Comparison of ENCODE assay signal across 14 mouse cellular contexts in genomic region chr13:60057761-60058274, GRCm38 (mm10).
DNase-seq lines count a peak whose midpoint lies in the region; ATAC-seq and TF ChIP-seq lines count a peak whose summit lies in the region.
"Had no signal": no experiment of that assay in that cellular context is flagged by ENCODE, and none has a peak within 500 bp of the region (broad histone marks: within the 10 kb centered on the region; RNA-seq: fewer than 3 reads in every experiment).

No protein-coding gene starts in this region.

- H3K4me1 ChIP-seq in kidney, postnatal 0 days (replicated peaks; ENCODE audit: insufficient read depth, low read length): peaks cover 5% of the 10 kb centered on the region; the same call in 1 of the 2 replicates
- peaks cover 10% of the 10 kb centered on the region; the same call in 1 of the 2 replicates for H3K4me1 ChIP-seq in embryonic facial prominence, embryonic 14.5 days (ENCODE audit: control insufficient read depth, insufficient read depth, low read length)
- H3K4me1 ChIP-seq in lung, postnatal 0 days (ENCODE audit: insufficient read depth, low read depth, low read length): no peaks in the 10 kb centered on the region
- H3K4me1 ChIP-seq: heart, embryonic 12.5 days had no signal

- WGBS in kidney, postnatal 0 days: 24% methylated on average over 13 of the region's 13 CpGs
- 25% methylated on average over 13 of the region's 13 CpGs for WGBS in embryonic facial prominence, embryonic 14.5 days
- 25% methylated on average over 13 of the region's 13 CpGs for WGBS in lung, postnatal 0 days

- no peak overlapping the region for H3K9ac ChIP-seq in kidney, postnatal 0 days (ENCODE audit: low read depth, low read length)
- H3K9ac ChIP-seq in embryonic facial prominence, embryonic 14.5 days (ENCODE audit: low read depth, low read length): no peak overlapping the region
- H3K9ac ChIP-seq in lung, postnatal 0 days (replicated peaks; ENCODE audit: low read depth): no peak overlapping the region
- H3K9ac ChIP-seq: heart, embryonic 12.5 days; hindbrain, embryonic 15.5 days; liver, embryonic 14.5 days had no signal

- no peaks in the 10 kb centered on the region for H3K27me3 ChIP-seq in kidney, postnatal 0 days (ENCODE audit: insufficient read depth, low read length)
- no peaks in the 10 kb centered on the region for H3K27me3 ChIP-seq in embryonic facial prominence, embryonic 14.5 days (replicated peaks; ENCODE audit: control insufficient read depth, insufficient read depth, low read length)
- no peaks in the 10 kb centered on the region for H3K27me3 ChIP-seq in lung, postnatal 0 days (replicated peaks; ENCODE audit: insufficient read depth, low read length)
- H3K27me3 ChIP-seq: heart, embryonic 12.5 days; hindbrain, embryonic 15.5 days had no signal

- H3K27ac ChIP-seq in kidney, postnatal 0 days: no peak overlapping the region
- H3K27ac ChIP-seq in embryonic facial prominence, embryonic 14.5 days (replicated peaks; ENCODE audit: low read depth, low read length): peak overlapping the region; percentile 35; the same call in 1 of the 2 replicates
- H3K27ac ChIP-seq in lung, postnatal 0 days (ENCODE audit: low read length): no peak overlapping the region
- H3K27ac ChIP-seq: hindbrain, embryonic 15.5 days; liver, embryonic 14.5 days had no signal

- H3K4me3 ChIP-seq in kidney, postnatal 0 days (replicated peaks; ENCODE audit: low read depth, low read length): no peak overlapping the region
- H3K4me3 ChIP-seq in embryonic facial prominence, embryonic 14.5 days (ENCODE audit: low read depth, low read length): no peak overlapping the region
- H3K4me3 ChIP-seq in lung, postnatal 0 days (ENCODE audit: low read depth, low read length): no peak overlapping the region
- H3K4me3 ChIP-seq: heart, embryonic 12.5 days; hindbrain, embryonic 15.5 days had no signal

- H3K9me3 ChIP-seq in kidney, postnatal 0 days (replicated peaks; ENCODE audit: low read length): no peaks in the 10 kb centered on the region
- H3K9me3 ChIP-seq in embryonic facial prominence, embryonic 14.5 days (ENCODE audit: control insufficient read depth, low read length): no peaks in the 10 kb centered on the region
- no peaks in the 10 kb centered on the region for H3K9me3 ChIP-seq in lung, postnatal 0 days (ENCODE audit: low read length)
- H3K9me3 ChIP-seq: heart, embryonic 12.5 days; hindbrain, embryonic 15.5 days had no signal

- no peaks in the 10 kb centered on the region for H3K36me3 ChIP-seq in kidney, postnatal 0 days (ENCODE audit: insufficient read depth, low read length)
- H3K36me3 ChIP-seq in embryonic facial prominence, embryonic 14.5 days (ENCODE audit: control insufficient read depth, insufficient read depth, low read length): no peaks in the 10 kb centered on the region
- H3K36me3 ChIP-seq in lung, postnatal 0 days (ENCODE audit: insufficient read depth, low read length): no peaks in the 10 kb centered on the region
- H3K36me3 ChIP-seq: G1E; heart, embryonic 12.5 days; hindbrain, embryonic 15.5 days had no signal

- peak; percentile 25 to 76 for DNase-seq in adrenal gland, adult (ENCODE audit: inconsistent age in 2 of 2, low spot score in 1 of 2)
- DNase-seq in adrenal gland, adult 8-10 months: no peak
- peak; percentile 78 for DNase-seq in kidney, postnatal 0 days (ENCODE audit: low spot score)
- DNase-seq in kidney, adult 18-20 months: no peak
- DNase-seq in embryonic facial prominence, embryonic 14.5 days (ENCODE audit: low spot score): peak; percentile 87
- DNase-seq in lung, postnatal 0 days (ENCODE audit: low spot score): peak; percentile 74
- DNase-seq in right cerebral cortex, adult 18-20 months: no peak
- DNase-seq in MN1 (ENCODE audit: low spot score): no peak
- DNase-seq: adrenal gland, postnatal 25 days; cerebellum, postnatal 10 days had no signal

- TF ChIP-seq EP300 in lung, postnatal 0 days (IDR thresholded peaks at IDR 0.05): no peak

- H3K4me2 ChIP-seq in kidney, postnatal 0 days (ENCODE audit: low read length): no peak overlapping the region
- no peak overlapping the region for H3K4me2 ChIP-seq in embryonic facial prominence, embryonic 14.5 days (ENCODE audit: low read depth, low read length)
- no peak overlapping the region for H3K4me2 ChIP-seq in lung, postnatal 0 days (replicated peaks; ENCODE audit: low read depth, low read length)
- H3K4me2 ChIP-seq: heart, embryonic 12.5 days; hindbrain, embryonic 15.5 days had no signal

- no peak for ATAC-seq in kidney, postnatal 0 days (replicated peaks; ENCODE audit: low FRiP score, low read depth)
- no peak; the same call in 1 of the 2 replicates for ATAC-seq in embryonic facial prominence, embryonic 14.5 days (ENCODE audit: low read depth)
- peak; percentile 65 for ATAC-seq in lung, postnatal 0 days

- TF ChIP-seq CTCF in kidney, postnatal 0 days (IDR thresholded peaks at IDR 0.05; ENCODE audit: low read depth): no peak
- TF ChIP-seq CTCF in lung, postnatal 0 days (IDR thresholded peaks at IDR 0.05): no peak

Comparison
In these comparisons a context has a peak if more than half of its experiments do, and no peak if none do; other contexts are left out.
1. DNase-seq: peak in adrenal gland, adult (2 of 2), kidney, postnatal 0 days (single experiment), embryonic facial prominence, embryonic 14.5 days (single experiment) and lung, postnatal 0 days (single experiment); none in adrenal gland, adult 8-10 months (single experiment), kidney, adult 18-20 months (single experiment), right cerebral cortex, adult 18-20 months (single experiment) and MN1 (single experiment).